Mouse (Mus musculus) hematopoietic multipotent progenitor cell, adult 10-12 weeks (in vitro differentiated cells): ENCODE measurements around the gene Drd5. TPM values are rescaled to one million over a fixed set of nuclear protein-coding genes. Genes with fewer than 3 reads are reported as not detected.

Experiments used
- polyA plus RNA-seq: library from polyadenylated mRNA; stranded (reverse); fragments of >175 nt; gene quantifications from 2 replicates; pipeline ENCODE4 v1.2.3, GENCODE M21; 2012; ENCODE audit warnings: low replicate concordance

Drd5 gene
- polyA plus RNA-seq = 0.12 and 0.16 TPM in 2 replicates

DNA sequence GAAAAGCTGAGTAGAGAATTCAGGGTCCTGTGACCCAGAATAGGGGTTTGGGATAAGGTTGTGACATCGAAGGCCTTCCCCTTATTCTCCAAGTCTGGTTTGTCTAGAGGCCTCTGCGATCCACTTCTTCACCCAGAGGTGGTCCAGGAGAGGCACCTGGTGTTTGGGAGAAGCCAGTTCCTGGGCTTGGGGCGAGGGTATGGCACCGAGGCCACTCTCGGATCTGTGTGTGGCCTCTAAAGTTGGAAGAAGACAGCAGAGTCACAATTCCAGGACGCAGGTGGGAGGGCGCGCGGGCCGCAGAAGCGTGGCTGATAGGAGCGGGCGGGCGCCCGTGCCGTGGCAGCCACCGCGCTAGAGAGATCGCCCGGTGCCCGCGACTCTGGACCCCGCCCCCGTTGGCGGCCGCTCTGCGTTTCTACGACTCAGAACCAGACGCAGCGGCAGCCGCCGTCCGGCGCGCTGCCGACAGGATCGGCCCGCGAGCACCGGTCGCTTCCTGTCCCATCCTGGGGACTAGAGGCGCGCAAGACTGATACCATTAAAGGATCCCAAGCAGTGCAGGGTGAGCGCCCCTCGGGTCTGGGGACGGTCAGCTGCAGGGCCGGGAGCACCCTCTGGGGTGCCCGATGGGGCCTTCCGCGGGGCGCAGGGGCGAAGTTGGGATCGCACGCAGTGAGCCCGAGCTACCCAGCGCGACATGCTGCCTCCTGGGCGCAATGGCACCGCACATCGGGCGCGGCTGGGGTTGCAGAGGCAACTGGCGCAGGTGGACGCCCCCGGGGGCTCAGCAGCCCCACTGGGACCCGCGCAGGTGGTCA lies at the start of gene Drd5:
Gene Drd5 (plus strand): TSS at position 402 of the 821 bp plus-strand sequence.

DNA sequence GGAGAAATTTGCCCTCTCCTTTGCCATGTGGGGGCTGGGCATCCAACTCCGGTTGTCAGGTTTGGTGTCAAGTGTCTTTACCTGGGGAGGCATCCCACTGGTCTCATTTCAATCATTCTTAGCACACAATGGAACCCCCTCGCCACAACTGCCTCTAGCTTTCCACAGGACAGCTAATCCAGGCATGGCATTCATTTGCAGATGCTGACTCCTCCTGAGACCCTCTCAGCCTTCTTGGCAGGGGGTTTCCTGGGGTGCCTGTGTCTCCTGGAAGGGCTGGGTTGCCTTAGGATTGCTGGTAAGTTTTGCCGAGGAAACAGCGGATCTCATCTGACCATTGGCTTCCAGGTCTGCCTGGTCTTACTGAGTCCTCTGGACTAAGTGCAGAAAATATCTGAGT lies 43.4 kb upstream of the Drd5 start, which contains the start of gene Otop1:
Gene Otop1 (plus strand): TSS at position 202 of the 400 bp plus-strand sequence.

Other genes starting within 250 kb of the Drd5 start
- 0.12 TPM in 1 of 2 replicates, not detected in the other for gene Nsg1, start 159.5 kb upstream of the Drd5 start, polyA plus RNA-seq
- 9.5 and 16.3 TPM in 2 replicates for gene Zbtb49, start 98.9 kb upstream of the Drd5 start, polyA plus RNA-seq
- 40.8 and 49.2 TPM in 2 replicates for gene Lyar, start 98.9 kb upstream of the Drd5 start, polyA plus RNA-seq
- 18.3 and 30.6 TPM in 2 replicates for gene Tmem128, start 59.2 kb upstream of the Drd5 start, polyA plus RNA-seq
- not detected in 2 replicates for gene Otop1, start 43.4 kb upstream of the Drd5 start, polyA plus RNA-seq
- 1.2 and 6.0 TPM in 2 replicates for gene Slc2a9, start 183.8 kb downstream of the Drd5 start, polyA plus RNA-seq
- 211 and 298 TPM in 2 replicates for gene Wdr1, start 243.9 kb downstream of the Drd5 start, polyA plus RNA-seq